Mouse (Mus musculus): ENCODE results near the gene Olfr393.

The Olfr393 gene

GRCm38 (mm10) chr11:73851354-73851753 is at the start of gene Olfr393:
Olfr393 (minus strand) TSS chr11:73851454.
- no peak for ATAC-seq (ENCODE audit: insufficient number of reproducible peaks, low FRiP score, low TSS enrichment)

- no peak for ATAC-seq (ENCODE audit: insufficient number of reproducible peaks, low FRiP score, low TSS enrichment)
These were observed 39.4 kb upstream of the Olfr393 start, which contains the start of gene Olfr394 for GRCm38 (mm10) chr11:73890671-73891070. Olfr394 (minus strand) TSS chr11:73890771.

DNA sequence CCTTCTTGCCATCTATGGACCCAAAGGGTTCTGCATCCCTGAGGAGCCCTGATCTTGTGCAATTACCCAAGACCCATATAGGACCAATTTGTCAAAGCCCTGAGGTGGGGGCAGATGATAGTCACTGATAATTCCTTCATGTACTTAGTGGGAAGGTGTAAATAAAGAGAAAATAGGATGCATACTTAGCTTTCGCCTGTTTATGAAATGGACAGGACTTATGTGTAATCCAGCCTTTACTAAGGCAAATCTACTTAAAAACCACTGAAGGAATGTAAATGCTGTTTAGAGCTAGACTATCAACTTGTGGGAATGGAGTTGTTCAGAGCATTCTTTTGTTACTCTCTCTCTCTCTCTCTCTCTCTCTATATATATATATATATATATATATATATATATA is 34.3 kb downstream of the Olfr393 start, which contains the start of gene Olfr392:
Olfr392 (minus strand) TSS at position 101 of the 400 bp plus-strand sequence.
- ATAC-seq (ENCODE audit: insufficient number of reproducible peaks, low FRiP score, low TSS enrichment): no peak

DNA sequence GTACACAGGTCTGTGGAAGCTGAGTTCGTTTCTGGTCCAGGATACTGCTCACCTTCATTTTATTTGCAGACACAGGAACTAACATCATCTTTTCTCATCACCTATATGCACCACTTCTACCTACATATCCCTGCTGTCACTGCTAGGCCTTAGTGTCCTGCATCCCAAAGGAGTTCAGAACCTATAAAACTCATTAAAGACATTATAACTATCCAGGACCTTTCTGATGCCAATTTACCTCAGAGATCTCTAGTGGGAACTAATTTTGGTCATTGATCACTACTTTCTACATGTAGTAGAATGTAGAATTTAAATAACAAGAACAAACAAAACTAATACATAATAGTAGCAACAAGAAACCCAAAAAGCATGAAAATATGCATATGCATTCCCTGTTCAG is 48.3 kb downstream of the Olfr393 start, which contains the start of gene Olfr391-ps:
Olfr391-ps (minus strand) TSS at position 101 of the 400 bp plus-strand sequence.
- no peak for ATAC-seq (ENCODE audit: insufficient number of reproducible peaks, low FRiP score, low TSS enrichment)
